Mouse (Mus musculus): ENCODE results near the gene 4931414P19Rik.

GRCm38 (mm10) chr14:54653496-54653895 is 47.7 kb upstream of the 4931414P19Rik start:
- TF ChIP-seq CTCF (IDR thresholded peaks at IDR 0.05; ENCODE audit: borderline replicate concordance, control insufficient read depth, extremely low read depth, insufficient read depth, low read length, poor library complexity) (0 out of 2 replicates have a peak, but pooled peaks have one; percentile 17), POLR2A (IDR thresholded peaks at IDR 0.05; ENCODE audit: control insufficient read depth, extremely low read depth, insufficient read depth, low read length, poor library complexity) (peak; percentile 48; the same call in 1 of the 2 replicates)

Measured in thymus, adult 2 months (tissue).